Mouse (Mus musculus): Measurements from ENCODE around the gene Arf5. TPM values are rescaled to one million over a fixed set of nuclear protein-coding genes. Genes with fewer than 3 reads are reported as not detected.

The Arf5 gene
- polyA plus RNA-seq, 1 experiment from 2014 or later: 435 TPM

DNA sequence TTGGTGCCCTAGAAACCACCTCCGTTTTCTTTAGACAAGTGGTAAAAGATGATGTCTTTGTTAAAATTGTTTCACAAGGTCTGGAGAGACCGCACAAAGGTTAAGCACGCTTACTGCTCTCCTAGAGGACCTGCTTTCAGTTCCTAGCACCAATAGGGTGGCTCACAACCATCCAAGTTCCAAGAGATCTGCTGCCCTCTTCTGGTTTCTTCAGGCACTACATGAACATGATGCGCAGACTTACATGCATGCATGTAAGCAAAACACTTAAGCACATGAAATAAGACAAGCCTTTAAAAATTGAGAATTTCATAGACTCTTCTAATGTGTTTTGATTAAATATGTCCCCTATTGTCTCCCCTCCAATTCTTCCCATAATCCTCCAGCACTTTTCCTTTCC lies 23.6 kb upstream of the Arf5 start:
- no peak for ATAC-seq
- H3K9ac ChIP-seq (ENCODE audit: low read depth, low read length): no peak overlapping the region
- H3K4me1 ChIP-seq (ENCODE audit: control insufficient read depth, insufficient read depth, low read length): peaks cover 17% of the 10 kb centered on the region
- H3K4me2 ChIP-seq (ENCODE audit: low read length): no peak overlapping the region
- 98% methylated on average over 4 of the region's 4 CpGs for WGBS
- H3K36me3 ChIP-seq (ENCODE audit: control insufficient read depth, insufficient read depth, low read length): no peaks in the 10 kb centered on the region
- H3K27ac ChIP-seq (ENCODE audit: low read length): no peak overlapping the region
- H3K9me3 ChIP-seq (replicated peaks; ENCODE audit: control insufficient read depth, low read length, poor library complexity, severe bottlenecking): no peaks in the 10 kb centered on the region; the same call in 1 of the 2 replicates
- H3K4me3 ChIP-seq (ENCODE audit: low read depth, low read length): no peak overlapping the region
- H3K27me3 ChIP-seq (ENCODE audit: control insufficient read depth, insufficient read depth, low read depth, low read length): no peaks in the 10 kb centered on the region; the same call in 1 of the 2 replicates

DNA sequence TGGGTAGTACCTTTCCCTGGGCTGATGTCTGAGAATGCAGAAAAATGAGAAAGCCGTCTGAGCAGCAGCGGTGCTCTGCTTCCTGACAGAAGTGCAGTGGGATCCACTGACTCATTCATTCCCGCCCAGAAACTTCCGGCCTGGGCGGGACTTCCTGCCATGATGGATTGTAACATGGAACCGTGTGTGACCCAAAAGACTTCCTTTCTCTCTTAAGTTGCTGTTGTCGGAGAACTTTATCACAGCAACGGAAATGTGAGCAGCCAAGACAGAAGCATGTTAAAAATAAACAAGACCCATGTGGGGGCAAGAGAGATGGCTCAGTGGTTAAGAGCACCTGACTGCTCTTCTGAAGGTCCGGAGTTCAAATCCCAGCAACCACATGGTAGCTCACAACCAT lies 13.3 kb upstream of the Arf5 start:
- ATAC-seq: no peak
- Histone ChIP-seq H3K4me1 (ENCODE audit: control insufficient read depth, insufficient read depth, low read length) (no peaks in the 10 kb centered on the region), H3K36me3 (ENCODE audit: control insufficient read depth, insufficient read depth, low read length) (0 out of 2 replicates have a peak, but pooled peaks cover under 1% of the 10 kb centered on the region), H3K4me3 (ENCODE audit: low read depth, low read length) (no peak overlapping the region), H3K9ac (ENCODE audit: low read depth, low read length) (no peak overlapping the region), H3K4me2 (ENCODE audit: low read length) (no peak overlapping the region), H3K9me3 (replicated peaks; ENCODE audit: control insufficient read depth, low read length, poor library complexity, severe bottlenecking) (no peaks in the 10 kb centered on the region), H3K27ac (ENCODE audit: low read length) (no peak overlapping the region), H3K27me3 (ENCODE audit: control insufficient read depth, insufficient read depth, low read depth, low read length) (no peaks in the 10 kb centered on the region)
- 88% methylated on average over 9 of the region's 9 CpGs for WGBS

DNA sequence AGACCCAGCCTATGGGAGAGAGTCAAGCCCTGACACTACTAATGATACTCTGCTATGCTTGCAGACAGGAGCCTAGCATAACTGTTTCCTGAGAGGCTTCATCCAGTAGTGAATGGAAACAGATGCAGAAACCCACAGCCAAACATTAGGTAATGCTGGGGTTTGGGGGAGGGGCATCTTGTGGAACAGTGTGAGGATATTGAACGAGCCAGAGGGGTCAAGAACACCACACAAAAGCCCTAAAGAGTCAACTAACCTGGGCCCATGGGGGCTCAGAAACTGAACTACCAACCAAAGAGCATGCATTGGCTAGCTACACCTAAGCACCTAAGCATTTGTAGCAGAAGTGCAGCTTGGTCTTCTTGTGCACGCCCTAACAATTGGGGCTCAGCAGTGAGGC lies 12.1 kb upstream of the Arf5 start:
- Histone ChIP-seq H3K9me3 (replicated peaks; ENCODE audit: control insufficient read depth, low read length, poor library complexity, severe bottlenecking) (no peaks in the 10 kb centered on the region), H3K4me1 (ENCODE audit: control insufficient read depth, insufficient read depth, low read length) (no peaks in the 10 kb centered on the region), H3K36me3 (ENCODE audit: control insufficient read depth, insufficient read depth, low read length) (peaks cover 9% of the 10 kb centered on the region), H3K4me3 (ENCODE audit: low read depth, low read length) (no peak overlapping the region), H3K4me2 (ENCODE audit: low read length) (no peak overlapping the region), H3K9ac (ENCODE audit: low read depth, low read length) (no peak overlapping the region), H3K27ac (ENCODE audit: low read length) (no peak overlapping the region), H3K27me3 (ENCODE audit: control insufficient read depth, insufficient read depth, low read depth, low read length) (no peaks in the 10 kb centered on the region)
- WGBS: 76% methylated on average over 2 of the region's 2 CpGs
- no peak for ATAC-seq

DNA sequence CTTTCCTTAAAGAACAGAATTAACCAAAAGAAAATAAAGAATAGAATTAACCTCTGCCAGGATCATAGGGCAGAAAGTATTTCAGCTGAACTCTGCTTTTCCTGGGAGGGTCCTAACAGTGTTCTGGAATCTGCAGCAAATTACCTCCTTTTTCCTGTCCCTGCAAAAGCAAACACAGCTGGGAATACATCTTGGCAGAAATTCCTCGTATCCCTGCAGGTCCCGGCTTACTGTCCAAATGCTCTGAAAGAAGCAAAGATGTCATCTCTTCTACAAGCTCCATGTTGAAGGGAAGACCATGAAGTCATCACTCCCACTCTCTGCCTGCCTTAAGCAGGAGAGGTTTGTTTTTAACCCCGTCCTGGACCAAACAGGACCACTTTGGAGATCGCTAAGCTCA lies 6.4 kb upstream of the Arf5 start:
- Histone ChIP-seq H3K4me1 (ENCODE audit: control insufficient read depth, insufficient read depth, low read length) (peaks cover 19% of the 10 kb centered on the region), H3K27me3 (ENCODE audit: control insufficient read depth, insufficient read depth, low read depth, low read length) (no peaks in the 10 kb centered on the region), H3K36me3 (ENCODE audit: control insufficient read depth, insufficient read depth, low read length) (peaks cover 22% of the 10 kb centered on the region), H3K27ac (ENCODE audit: low read length) (no peak overlapping the region), H3K9ac (ENCODE audit: low read depth, low read length) (no peak overlapping the region), H3K9me3 (replicated peaks; ENCODE audit: control insufficient read depth, low read length, poor library complexity, severe bottlenecking) (no peaks in the 10 kb centered on the region), H3K4me3 (ENCODE audit: low read depth, low read length) (no peak overlapping the region), H3K4me2 (ENCODE audit: low read length) (no peak overlapping the region)
- no peak for ATAC-seq
- 84% methylated on average over 4 of the region's 4 CpGs for WGBS

GRCm38 (mm10) chr6:28418449-28418848 lies 4.9 kb upstream of the Arf5 start:
- H3K27ac ChIP-seq (ENCODE audit: low read length): no peak overlapping the region
- H3K4me3 ChIP-seq (ENCODE audit: low read depth, low read length): no peak overlapping the region
- H3K9me3 ChIP-seq (replicated peaks; ENCODE audit: control insufficient read depth, low read length, poor library complexity, severe bottlenecking): no peaks in the 10 kb centered on the region
- no peak overlapping the region for H3K4me2 ChIP-seq (ENCODE audit: low read length)
- 90% methylated on average over 14 of the region's 14 CpGs for WGBS
- H3K4me1 ChIP-seq (ENCODE audit: control insufficient read depth, insufficient read depth, low read length): peaks cover 24% of the 10 kb centered on the region
- H3K9ac ChIP-seq (ENCODE audit: low read depth, low read length): no peak overlapping the region
- no peak for ATAC-seq
- peaks cover 22% of the 10 kb centered on the region for H3K36me3 ChIP-seq (ENCODE audit: control insufficient read depth, insufficient read depth, low read length)
- no peaks in the 10 kb centered on the region for H3K27me3 ChIP-seq (ENCODE audit: control insufficient read depth, insufficient read depth, low read depth, low read length)

DNA sequence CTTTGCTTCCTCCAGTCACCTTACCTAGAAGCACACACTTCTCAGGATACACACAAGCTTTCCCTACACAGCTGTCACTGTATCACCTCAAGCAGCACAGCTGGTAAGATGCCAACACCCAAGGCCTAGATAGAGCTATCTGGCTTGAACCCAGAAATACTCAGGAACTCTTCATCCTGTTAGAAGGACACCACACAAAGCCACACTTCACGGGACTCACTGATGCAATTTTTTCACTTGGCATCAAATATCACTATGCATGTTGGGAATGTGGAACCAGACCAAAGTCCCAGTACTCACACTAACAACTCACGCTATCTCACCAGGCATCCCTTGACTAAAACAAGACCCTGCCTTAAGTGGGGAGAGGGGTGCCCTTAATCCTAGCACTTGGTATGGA lies 3.7 kb upstream of the Arf5 start:
- H3K27me3 ChIP-seq (ENCODE audit: control insufficient read depth, insufficient read depth, low read depth, low read length): no peaks in the 10 kb centered on the region
- no peak for ATAC-seq
- peak overlapping the region; percentile 82 for H3K4me2 ChIP-seq (ENCODE audit: low read length)
- no peaks in the 10 kb centered on the region for H3K9me3 ChIP-seq (replicated peaks; ENCODE audit: control insufficient read depth, low read length, poor library complexity, severe bottlenecking)
- no peak overlapping the region for H3K4me3 ChIP-seq (ENCODE audit: low read depth, low read length)
- H3K9ac ChIP-seq (ENCODE audit: low read depth, low read length): no peak overlapping the region
- H3K4me1 ChIP-seq (ENCODE audit: control insufficient read depth, insufficient read depth, low read length): peaks cover 30% of the 10 kb centered on the region
- 83% methylated on average over 2 of the region's 2 CpGs for WGBS
- no peak overlapping the region for H3K27ac ChIP-seq (ENCODE audit: low read length)
- H3K36me3 ChIP-seq (ENCODE audit: control insufficient read depth, insufficient read depth, low read length): peaks cover 22% of the 10 kb centered on the region

DNA sequence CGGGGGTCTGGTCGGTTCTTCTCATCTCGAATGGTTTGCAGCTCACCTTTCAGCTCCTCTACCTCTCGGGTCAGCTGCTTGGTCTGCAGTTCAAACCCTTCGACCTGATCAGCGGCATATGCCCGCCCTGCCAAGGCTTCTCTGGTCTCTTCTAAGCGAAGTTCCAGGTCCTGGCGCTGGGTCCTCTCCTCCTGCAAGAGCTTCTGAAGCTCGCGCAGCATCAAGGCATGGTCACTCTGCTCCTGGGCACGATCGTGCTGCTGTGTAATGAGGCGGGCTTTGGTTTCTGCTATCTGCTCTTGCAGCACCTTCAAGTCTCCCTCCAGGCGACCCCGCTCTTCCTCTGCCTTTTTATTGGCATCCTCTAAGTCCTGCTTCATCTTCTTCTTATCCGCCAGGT lies 3.0 kb upstream of the Arf5 start:
- no peaks in the 10 kb centered on the region for H3K9me3 ChIP-seq (replicated peaks; ENCODE audit: control insufficient read depth, low read length, poor library complexity, severe bottlenecking)
- peak overlapping the region; percentile 75 for H3K4me3 ChIP-seq (ENCODE audit: low read depth, low read length)
- peaks cover 19% of the 10 kb centered on the region for H3K36me3 ChIP-seq (ENCODE audit: control insufficient read depth, insufficient read depth, low read length)
- H3K4me1 ChIP-seq (ENCODE audit: control insufficient read depth, insufficient read depth, low read length): peaks cover 34% of the 10 kb centered on the region
- H3K4me2 ChIP-seq (ENCODE audit: low read length): peak overlapping the region; percentile 82
- H3K27ac ChIP-seq (ENCODE audit: low read length): no peak overlapping the region
- 86% methylated on average over 17 of the region's 17 CpGs for WGBS
- no peak overlapping the region; the same call in 1 of the 2 replicates for H3K9ac ChIP-seq (ENCODE audit: low read depth, low read length)
- no peak for ATAC-seq
- no peaks in the 10 kb centered on the region for H3K27me3 ChIP-seq (ENCODE audit: control insufficient read depth, insufficient read depth, low read depth, low read length)

DNA sequence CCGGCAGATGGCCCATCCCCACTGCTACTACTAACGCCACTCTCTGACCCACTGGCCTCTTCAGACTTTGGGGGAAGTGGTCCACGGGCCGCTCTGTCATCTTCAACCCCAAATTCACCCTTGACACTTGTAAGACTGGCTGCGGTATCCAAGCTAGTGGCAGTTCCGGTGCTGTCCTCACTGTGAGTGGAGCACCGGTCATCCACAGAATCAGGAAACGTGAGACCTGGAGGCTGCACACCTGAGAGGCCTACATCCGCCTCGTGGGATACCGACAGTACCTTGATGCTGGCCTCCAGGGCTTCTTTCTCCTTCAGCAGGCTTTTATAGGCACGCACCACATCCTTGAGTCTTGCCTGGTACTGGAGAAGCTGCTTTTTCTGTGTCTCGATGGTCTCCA lies 2.5 kb upstream of the Arf5 start:
- WGBS: 26% methylated on average over 13 of the region's 13 CpGs
- peaks cover 34% of the 10 kb centered on the region for H3K4me1 ChIP-seq (ENCODE audit: control insufficient read depth, insufficient read depth, low read length)
- no peak for ATAC-seq

GRCm38 (mm10) chr6:28421469-28422000 lies 1.8 kb upstream of the Arf5 start:
- H3K27ac ChIP-seq (ENCODE audit: low read length): peak overlapping the region; percentile 44; the same call in 1 of the 2 replicates
- no peaks in the 10 kb centered on the region for H3K9me3 ChIP-seq (replicated peaks; ENCODE audit: control insufficient read depth, low read length, poor library complexity, severe bottlenecking)
- H3K9ac ChIP-seq (ENCODE audit: low read depth, low read length): peak overlapping the region; percentile 80
- H3K27me3 ChIP-seq (ENCODE audit: control insufficient read depth, insufficient read depth, low read depth, low read length): no peaks in the 10 kb centered on the region
- peaks cover 15% of the 10 kb centered on the region for H3K36me3 ChIP-seq (ENCODE audit: control insufficient read depth, insufficient read depth, low read length)
- H3K4me2 ChIP-seq (ENCODE audit: low read length): peak overlapping the region; percentile 82
- peak; percentile 90 for ATAC-seq
- H3K4me3 ChIP-seq (ENCODE audit: low read depth, low read length): peak overlapping the region; percentile 75
- peaks cover 34% of the 10 kb centered on the region for H3K4me1 ChIP-seq (ENCODE audit: control insufficient read depth, insufficient read depth, low read length)
- WGBS: 0% methylated on average over 23 of the region's 27 CpGs

More for the DNA sequence above, 2.5 kb upstream of the Arf5 start:
- peak overlapping the region; percentile 80 for H3K9ac ChIP-seq (ENCODE audit: low read depth, low read length)
- H3K36me3 ChIP-seq (ENCODE audit: control insufficient read depth, insufficient read depth, low read length): peaks cover 13% of the 10 kb centered on the region
- H3K4me2 ChIP-seq (ENCODE audit: low read length): peak overlapping the region; percentile 82
- H3K9me3 ChIP-seq (replicated peaks; ENCODE audit: control insufficient read depth, low read length, poor library complexity, severe bottlenecking): no peaks in the 10 kb centered on the region
- H3K4me3 ChIP-seq (ENCODE audit: low read depth, low read length): peak overlapping the region; percentile 75
- H3K27ac ChIP-seq (ENCODE audit: low read length): no peak overlapping the region
- no peaks in the 10 kb centered on the region for H3K27me3 ChIP-seq (ENCODE audit: control insufficient read depth, insufficient read depth, low read depth, low read length)

Data from midbrain, embryonic 16.5 days (tissue).